Mouse (Mus musculus) cerebellum, postnatal 4 days (tissue): ENCODE measurements around the gene Kdm2a.

Source experiments
- DNase-seq, 2 experiments: peaks; one replicate each; pipeline ENCODE4 v3.0.0; 2022; ENCODE audit warnings: low spot score in 2 of 2, mixed read lengths in 1 of 2

Kdm2a gene

DNA sequence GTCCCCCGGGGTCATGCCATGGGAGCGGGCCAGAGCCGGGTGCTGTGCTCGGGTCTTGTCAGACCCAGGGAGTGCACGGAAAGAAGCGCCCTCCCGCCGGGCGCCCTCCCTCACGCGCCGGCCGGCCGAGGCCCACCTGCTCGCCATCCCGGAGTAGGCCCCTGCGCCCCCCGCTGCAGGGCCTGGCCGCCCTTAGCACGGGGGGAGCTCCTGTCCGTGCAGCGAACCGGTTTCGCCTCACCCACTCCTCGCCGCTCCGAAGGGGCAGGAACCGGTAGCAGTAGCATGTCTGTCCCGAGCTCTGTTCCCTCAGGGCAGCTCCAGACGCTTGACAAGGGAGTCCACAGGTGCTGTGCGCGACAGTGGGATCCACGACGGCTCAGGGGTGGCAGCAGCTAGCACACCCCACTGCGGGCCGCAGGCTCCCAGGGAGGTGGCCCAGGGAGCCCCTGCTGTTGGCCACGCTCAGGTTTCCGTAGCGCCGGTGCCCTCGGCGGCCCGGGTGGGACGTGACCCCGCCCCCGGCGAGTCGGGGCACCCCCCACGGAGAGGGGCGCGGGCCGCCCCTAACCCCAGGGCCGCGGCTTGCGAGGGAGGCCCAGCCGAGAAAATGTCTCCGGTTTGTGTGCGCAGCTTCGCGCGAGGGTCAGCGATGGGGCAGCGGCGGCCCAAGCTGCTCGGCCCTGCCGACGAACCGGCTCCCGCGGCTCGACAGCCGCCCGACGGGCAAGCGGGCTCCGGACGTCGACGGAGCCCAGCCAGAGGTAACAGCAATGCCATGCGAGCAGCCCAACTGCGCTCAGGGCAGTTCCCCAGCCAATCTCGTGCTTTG lies at the start of gene Kdm2a:
Gene Kdm2a, minus strand, starts transcription at position 488 of the 832 bp plus-strand sequence.
- peak in 1 of 2 experiments; percentile 21 for DNase-seq

DNA sequence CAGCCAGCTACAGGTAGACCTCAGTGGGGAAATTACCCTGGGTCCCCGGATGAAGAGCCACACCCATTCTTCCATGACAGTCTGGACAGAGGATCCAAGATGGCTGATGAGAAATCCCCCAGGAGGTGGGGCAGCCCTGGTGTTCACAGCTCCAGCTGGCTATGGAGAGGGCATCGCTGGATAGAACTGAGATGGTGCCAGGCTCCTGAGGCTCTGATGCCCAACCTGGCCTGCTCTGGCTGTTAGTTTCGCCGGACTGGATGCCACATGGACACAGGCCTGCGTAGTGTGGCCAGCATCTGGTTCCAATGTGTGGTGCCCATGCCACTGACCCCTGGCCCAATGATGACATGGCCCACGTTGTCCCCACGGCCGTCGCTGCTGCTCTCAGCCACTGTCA lies 49.4 kb upstream of the Kdm2a start:
- DNase-seq: no peak

DNA sequence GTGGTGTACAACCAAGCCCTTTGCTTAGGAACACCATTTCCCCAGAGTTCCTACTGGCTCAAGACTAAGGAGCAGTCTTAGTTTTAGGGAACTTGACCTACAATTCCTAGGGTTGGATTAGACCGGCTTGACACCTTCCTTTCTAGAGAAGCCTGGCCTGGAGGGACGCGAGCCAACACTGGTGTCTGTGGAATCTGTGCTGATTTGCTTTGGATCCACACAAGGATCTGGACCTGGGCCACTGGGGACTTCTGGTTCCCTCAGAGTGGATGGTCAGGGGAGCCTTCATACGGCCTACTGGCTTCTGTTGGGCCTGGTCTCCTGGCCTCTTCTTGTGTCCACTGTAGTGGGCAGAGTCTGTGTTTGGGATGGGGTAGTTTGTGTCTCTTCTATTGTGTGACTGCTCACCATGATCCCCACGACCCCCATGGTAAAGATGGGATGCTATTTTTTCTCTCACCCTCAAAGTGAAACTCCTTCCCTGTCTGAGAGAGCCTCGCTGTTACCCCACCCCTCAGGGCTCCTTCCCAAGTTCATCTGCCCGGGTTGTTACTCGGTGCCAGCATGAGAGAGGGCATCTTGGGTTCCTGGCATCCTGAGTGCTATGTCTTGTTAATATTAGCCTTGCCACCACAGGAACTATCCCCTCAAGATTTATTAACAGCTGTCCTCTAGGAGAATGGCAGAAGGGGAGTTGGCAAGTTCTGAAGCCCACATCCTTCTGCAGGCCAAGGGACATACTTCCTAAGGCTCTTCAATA lies 48.8 kb upstream of the Kdm2a start:
- no peak for DNase-seq

DNA sequence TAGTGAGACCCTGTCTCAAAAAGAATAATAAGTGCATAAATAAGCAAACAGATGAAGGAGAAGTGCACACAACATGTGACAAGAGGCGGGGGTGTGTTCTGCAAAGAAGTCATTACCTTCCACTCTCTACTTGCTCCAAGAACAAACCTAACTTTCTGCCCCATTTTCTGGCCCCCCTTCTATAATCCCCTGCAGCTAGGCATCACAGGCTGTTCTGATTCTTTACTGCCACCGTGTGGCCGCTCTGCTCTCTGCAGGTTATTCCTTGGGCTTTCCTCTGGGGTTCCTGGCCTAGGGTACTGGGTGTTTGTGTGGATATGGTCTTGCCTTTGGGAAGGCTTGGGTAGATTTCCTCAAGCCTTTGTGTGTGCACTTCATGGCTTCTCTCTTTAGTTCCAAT lies 44.3 kb upstream of the Kdm2a start:
- DNase-seq: peak; percentile 47 to 83

DNA sequence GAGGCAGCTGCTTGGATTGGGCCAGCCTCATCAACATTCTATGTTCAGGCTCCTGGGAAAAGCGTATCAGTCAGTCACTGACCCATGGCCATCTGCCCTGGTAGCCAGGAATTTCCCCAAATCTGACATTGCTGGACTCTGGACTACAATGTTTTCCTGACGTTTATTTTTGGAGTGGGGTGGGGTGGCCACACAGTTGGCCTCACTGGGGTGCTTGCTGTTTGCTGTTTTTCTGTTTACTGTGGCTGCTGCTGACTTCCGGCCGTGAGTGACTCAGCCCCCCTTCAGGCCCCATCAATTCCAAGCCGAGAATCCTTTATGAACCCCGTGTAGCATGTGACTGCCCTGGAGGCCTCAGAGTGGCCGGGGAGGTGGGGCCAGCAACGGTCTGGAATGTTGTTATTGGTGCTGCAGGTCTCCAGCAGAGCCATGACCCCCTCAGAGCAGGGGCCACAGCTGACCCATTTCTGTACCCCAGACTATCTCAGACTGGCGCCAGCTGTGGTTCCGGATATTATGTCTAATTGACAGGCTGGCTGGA lies 43.6 kb upstream of the Kdm2a start:
- DNase-seq: no peak

DNA sequence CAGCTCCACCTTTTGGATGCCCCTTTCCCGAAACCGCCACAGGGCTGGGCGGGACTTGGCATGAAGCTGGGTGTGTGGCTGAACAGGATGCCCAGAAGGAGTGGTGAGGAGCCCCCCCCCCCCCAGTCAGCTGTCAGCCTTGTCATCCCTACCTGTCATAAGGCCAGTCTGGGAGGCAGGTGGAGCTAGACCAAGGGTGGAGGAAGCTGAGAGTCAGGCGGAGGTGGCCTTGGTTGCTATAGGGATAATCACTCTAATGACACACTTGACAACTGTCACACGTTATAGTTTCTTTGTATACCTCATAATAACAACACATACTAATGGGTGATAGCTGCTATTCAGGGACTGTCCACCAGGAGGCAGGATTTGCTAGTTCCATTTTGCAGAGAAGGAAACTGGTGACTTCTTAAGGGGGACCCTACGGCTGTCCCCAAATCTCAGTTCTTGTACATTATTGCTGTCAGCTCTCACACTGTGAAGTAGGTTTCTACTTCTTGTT lies 43.1 kb upstream of the Kdm2a start:
- peak in 1 of 2 experiments; percentile 52 for DNase-seq

DNA sequence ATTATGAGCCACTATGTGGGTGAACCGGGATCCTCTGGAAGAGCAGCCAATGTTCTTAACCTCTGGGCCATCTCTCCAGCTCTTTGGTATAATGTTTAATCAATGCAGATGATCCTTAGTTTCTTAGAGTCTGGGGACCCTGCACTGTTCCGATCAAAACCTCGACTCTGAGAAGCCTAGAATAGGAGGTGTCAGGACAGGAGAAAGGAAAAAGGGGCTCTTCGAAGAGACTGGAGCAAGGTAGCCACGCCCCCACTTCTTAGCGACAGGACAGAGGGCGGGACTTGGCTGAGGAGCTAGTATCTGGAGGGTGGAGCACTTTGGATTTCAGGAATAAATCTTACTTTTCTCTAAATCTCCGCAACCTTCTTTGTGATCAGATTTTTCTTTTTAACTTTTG lies 42.1 kb upstream of the Kdm2a start:
- no peak for DNase-seq

DNA sequence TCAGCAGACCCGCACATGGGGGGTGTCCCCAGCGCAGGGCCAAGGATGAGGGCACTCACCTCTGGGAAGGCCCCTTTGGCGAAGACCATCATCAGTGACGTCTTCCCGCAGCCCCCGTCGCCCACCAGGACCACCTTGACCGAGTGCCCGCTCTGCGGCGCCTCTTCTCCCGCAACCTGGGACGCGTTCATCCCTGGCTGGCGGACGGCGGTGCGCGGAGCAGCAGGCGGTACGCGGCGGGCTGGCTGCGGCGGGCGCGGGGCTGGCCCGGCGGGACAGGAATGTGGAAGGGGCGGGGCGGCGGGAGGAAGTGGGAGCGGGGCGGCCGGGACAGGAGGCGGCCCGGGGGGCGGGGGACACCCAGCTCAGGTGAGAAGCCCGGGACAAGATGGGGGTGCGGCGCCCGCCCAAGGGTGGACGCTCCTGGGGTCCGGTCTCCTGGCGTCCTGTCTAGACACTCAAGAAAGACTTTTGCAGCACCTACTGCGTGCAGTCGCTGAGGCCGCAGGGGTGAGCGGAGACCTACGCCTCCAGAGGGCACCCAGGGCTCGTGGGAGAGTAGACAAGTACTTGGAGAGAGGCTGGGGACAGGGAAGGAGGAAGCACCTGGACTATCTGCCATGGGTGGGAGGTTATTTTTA lies 41.2 kb upstream of the Kdm2a start, which contains the start of gene Rhod:
Gene Rhod, minus strand, starts transcription at position 272 of the 641 bp plus-strand sequence.
- no peak for DNase-seq

DNA sequence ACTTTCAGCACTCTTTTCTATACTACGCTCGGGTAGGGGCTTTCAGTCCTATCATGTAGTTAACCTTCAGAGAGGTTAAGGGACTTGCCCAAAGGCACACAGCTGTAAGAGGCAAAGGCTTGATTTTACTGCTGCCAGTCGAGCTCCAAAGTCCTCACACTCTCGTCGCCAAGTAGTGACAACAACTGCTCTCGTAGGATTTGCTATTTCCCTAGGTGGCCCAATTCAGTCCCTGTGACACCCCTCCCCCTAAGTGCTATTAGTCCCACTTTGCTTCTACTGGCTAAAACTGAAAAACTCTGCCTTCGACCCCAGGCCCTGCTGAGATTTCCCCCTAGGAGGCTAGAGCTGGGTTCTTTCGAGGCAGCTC lies 40.7 kb upstream of the Kdm2a start:
- no peak for DNase-seq

DNA sequence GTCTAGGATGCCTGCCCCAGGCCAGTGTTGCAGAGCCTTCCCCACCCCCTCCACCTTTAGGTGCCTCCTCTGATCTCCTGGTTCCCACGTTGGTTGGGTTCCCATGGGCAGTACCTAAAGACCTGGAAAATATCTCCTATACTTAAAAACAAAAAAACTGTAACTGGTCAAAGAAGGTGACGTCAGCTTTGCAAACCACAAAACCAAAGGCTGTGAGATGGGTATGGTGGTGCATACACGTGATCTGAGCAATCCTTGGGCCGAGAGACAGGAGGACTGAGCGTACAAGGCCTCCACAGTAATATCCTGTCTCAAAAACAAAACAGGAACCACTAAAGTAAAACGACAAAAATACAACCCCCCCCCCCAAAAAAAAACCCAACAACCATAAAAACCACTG lies 39.8 kb upstream of the Kdm2a start:
- DNase-seq: no peak

DNA sequence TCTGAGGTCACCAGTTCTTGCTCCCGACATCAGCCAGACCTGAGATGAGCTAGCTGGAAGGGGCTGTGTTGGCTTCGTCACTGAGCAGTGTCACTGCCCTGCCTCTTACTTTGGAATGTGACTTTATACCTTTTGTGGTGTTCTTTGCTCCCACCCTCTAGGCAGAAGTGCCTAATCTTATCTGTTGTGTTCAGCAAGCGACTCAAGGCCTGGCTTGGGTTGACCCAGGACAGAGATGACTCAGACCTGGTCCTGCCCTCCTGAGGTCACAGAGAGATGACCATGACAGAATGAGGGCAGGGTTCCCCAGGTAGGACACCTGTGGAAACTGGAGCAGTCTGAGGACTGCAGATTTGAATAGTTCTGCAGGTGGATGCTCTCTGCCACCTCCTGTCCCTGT lies 38.2 kb upstream of the Kdm2a start:
- DNase-seq: no peak

DNA sequence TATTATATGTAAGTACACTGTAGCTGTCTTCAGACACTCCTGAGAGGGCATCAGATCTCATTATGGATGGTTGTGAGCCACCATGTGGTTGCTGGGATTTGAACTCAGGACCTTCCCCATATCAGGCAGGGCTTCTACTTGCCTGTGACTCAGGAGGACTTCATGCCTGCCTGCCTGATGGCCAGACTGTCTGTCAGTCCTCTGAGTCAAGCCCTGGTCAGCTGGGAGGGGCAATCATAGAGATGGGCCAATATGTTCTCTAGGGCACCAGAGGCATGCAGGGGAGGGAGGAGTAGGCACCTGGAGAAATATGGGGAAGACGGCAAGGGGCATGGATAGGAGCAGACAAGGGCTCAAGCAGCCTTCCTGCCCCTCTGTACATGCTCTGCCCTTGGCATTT lies 36.9 kb upstream of the Kdm2a start:
- no peak for DNase-seq

DNA sequence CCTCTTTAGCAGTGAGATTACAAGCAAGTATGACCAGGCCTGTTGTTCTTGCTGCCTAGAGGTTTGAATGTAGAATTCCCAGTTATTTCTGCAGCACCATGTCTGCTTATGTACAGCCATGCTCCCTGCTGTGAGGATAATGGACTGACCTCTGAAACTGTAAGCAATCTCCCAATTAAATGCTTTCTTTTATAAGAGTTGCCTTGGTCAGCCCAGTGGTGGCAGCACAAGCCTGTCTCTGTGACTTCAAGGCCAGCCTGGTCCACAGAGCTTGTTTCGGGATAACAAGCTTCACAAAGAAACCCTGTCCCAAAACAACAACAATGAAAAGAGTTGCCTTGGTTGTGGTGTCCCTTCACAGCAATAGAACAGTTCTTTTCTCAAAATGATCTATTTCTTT lies 35.7 kb upstream of the Kdm2a start:
- DNase-seq: no peak

DNA sequence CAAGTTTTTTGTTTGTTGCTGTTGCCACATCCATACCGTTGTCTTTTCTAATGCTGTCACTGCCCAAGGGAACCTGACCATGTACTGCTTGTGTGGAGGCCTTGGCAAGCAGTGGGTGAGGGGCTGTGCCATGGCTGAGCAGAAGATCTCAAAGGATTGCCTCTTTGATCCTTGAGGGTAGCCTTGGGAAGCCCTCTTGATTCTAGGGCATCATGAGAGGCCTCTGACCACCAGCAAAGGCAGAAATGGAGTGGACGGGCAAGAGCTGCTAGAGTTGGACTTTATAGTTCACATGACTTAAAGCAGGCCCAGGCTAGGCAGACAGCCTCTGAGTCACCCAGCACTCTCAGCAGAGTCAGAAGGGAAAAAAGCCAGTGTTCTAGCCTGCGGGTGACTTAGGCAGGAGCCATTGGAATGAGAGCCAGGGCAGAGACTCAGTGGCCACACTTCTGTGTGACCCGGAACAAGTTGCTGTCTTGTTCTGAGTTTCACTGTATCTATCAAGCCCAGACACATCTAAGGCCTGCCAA lies 32.1 kb upstream of the Kdm2a start:
- DNase-seq: no peak

DNA sequence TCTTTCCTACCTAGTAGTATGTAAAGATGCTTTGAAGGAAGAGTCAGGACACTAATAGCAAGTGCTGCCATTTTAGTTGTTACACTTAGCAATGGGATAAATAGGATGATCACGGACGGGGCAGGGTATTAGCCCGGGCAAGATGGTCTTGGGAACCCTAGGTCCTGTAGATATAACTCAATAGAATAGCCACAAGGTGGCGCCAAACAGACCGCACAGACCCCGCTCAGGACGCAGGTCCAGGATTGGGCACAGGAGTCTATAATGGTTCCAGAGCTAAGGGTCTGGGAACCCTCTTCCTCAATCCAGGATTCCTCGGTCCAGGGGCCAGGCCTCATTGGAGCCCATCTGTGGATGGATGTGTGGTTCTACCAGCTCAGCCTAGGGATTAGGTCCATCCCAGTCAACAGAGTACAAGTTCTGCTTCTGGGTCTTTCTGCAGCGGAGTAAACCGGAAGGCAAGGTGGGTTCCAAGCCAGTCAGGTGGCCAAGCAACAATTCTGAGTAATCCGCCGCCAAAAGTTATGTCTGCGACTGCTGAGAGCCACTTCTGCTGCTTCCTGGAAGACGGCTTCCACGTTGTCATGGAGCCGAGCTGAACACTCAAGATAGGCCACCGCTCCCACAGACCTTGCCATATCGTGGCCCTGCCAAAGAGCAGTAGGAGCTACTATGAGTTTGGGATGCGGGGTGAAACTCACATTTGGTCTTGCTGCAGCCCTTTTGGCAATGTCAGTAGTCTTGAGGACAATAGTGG lies 27.7 kb upstream of the Kdm2a start:
- DNase-seq: no peak

DNA sequence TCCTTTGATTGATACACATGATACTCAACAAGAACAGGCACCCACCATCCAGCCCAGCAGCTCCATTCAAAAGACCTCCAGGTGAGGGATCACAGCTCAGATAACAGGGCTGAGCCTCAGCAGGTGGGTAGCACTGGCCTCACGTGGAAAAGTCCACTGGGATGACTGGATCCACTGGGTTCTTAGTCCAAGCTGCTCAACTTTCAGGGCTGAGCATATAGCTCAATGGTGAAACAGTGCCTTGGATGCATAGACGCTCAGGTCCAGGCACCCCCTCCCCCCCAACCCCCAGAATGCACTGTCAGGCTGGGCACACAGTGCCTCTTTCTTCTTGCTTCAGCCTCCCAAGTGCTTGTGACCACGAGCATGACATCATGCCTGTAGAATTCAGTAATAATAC lies 24.9 kb upstream of the Kdm2a start:
- DNase-seq: no peak

DNA sequence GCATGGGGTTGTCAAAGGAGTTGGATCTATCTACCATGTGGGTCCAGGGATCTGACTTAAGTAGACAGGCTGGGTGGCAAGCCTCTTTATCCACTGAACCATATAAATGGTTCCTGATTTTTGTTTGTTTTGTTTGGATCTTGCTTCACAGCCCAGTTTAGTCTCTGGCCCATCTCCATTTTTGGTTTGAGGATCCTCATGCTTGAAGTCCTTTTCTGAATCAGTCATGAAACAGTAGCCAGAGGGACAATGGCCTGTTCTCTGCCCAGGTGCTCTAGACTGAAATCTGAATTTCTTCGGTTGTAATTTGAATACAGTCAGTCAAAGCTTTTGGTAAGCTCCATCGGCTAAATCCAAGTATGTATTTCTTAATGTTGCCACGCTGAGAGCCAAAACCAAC lies 24.5 kb upstream of the Kdm2a start:
- no peak for DNase-seq

DNA sequence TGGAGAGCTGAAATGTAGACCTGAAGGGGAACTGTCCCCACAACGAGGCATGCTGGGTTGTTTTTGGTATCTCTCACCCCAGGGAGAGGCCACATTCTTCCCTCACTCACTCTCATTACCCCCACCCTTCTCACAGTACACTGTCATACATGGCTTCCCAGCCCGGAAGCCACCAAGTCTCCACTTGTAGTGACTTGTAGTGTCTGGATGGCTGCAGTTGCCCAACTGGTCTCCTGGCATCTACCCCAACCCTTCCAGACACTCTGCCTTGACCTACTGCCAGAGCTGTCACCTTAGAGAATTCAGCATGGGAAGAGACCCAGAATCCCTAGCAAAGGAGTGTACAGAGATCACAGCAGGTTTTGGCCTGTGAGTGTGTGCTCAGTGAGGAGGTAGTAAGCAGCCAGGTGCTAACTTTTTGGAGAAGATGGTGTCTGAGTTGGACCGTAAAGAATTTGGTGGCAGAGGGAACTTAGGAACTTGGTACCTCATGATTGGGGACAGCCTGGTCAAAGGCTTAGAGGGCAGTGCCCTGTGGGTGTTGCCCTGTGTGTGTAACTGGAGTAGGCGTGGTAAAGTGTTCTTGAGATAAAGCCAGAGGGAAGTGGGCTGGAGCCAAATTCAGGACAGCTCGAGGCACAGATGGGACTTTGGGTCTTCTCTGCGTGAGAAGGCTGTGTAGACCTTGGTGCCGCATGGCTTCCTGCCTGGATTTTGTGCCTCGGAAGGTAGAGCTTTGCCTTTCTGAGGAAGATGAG lies 22.2 kb upstream of the Kdm2a start:
- DNase-seq: peak in 1 of 2 experiments; percentile 55

DNA sequence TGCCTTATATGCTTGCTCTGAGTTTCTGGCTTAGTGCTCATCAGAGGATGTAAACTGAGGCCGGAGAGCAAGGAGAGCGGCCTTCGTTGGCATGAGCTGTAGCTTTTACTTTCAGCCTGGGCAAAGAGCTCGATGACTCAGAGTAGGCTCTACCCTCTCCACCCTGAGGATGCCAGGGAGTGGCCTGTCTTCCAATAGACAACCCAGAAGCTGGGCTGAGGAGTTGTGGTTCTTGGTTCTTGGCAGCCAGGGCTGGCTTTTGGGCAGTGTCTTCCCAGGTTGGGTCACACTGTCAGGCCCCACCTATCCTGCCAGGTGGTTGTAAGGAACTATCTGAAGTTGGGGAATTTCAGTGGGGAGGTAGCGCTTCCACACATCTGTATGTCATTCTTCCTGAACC lies 21.6 kb upstream of the Kdm2a start:
- DNase-seq: no peak

DNA sequence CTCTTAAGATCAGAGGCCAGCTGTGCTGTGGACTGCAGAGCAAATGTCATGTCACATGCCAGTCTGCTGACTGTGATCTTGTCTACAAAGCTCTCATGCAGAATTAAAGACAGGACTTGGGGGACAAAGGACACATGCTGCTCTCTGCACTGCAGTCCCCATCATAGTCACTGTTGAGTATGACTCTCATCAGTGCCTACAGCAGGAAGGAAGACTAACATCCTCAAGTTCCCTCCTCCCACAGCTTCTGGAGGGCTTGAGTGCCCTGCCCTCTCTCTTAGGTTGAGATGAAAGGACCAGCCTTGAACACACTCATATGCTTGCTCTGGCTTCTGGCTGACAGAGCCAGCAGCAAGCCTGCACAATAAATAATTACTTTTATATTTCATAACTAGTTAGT lies 19.6 kb upstream of the Kdm2a start:
- DNase-seq: no peak
